Mouse (Mus musculus): Measurements from ENCODE around the gene Psmc3.

Psmc3 gene

DNA sequence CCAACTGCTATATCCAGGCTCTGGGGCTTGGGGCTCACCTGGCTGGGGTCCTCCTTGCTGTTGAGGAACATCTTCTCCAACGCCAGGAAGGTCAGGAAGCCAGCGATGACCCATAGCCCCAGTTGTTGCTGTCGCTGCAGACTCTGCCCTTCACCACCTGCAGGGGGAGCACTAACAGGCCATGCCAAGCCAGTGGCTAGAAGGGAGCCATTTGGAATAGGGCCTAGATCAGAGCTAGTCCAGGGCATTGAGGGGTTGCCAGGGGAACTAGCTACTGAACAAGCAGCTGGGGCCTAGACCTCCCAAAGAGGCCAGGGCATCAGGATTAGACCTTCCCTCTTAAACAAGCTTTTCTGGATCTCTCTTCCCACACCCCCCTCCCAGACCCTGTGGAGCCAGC, 11.7 kb downstream of the Psmc3 start:
- DNase-seq (ENCODE audit: low read depth, low spot score): peak; percentile 72
- H3K27me3 ChIP-seq (ENCODE audit: control insufficient read depth, insufficient read depth, low read length, poor library complexity, severe bottlenecking): no peaks in the 10 kb centered on the region
- peaks cover 9% of the 10 kb centered on the region for H3K36me3 ChIP-seq (ENCODE audit: control insufficient read depth, insufficient read depth, low read length, poor library complexity, severe bottlenecking)

DNA sequence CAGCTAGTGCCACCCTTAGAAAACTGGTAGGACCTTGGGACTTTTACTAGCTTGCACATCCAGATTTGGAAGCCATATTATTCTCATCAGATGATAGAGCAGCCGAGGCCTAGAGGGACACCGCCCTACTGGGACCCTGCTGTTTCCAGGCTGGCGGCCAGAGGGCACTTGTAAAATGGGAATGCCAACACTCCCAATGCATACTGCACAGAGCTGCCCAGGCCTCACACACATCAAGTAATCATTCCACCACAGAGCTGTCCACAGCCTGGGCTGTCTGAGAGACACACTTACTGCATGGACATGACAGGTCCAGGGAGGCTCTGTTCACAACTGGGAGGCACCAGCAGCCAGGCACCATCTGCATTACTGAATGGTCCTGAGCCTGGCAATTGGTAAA, 12.6 kb downstream of the Psmc3 start:
- no peaks in the 10 kb centered on the region for H3K27me3 ChIP-seq (ENCODE audit: control insufficient read depth, insufficient read depth, low read length, poor library complexity, severe bottlenecking)
- DNase-seq (ENCODE audit: low read depth, low spot score): no peak

DNA sequence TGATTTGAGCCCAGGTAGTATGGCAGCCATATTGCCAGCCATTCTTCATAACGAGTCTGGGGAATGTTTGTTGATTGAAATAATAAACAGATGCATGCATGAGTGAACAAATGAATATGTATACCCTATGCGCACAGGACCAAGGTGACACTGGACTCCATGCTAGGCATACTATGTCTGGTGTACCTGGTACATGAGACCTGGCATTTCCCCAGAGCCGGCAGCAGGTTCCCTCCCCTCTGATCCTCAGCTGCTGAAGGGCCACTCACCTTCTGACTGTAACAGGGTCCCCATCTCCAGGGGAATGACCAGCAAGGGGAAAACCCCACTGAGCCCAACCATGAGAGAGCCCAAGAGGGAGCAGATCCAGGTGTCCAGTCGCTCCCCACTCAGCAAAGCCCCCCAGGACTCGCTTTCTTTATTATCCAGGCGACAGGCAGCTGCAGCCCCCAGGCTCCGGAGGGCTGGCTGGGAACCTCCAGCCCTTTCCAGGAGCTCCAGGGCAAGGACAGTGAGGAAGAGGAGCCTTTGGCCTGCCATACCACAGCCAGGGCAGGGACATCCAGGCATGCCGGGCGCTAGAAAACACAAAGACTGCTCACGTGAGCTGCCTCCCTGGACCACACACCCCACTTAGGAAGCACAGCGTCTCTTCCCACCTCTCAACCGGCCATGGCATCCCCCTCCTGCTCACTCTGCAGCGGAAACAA, 14.5 kb downstream of the Psmc3 start:
- no peak for DNase-seq (ENCODE audit: low read depth, low spot score)
- Histone ChIP-seq H3K36me3 (ENCODE audit: control insufficient read depth, insufficient read depth, low read length, poor library complexity, severe bottlenecking) (peaks cover 3% of the 10 kb centered on the region), H3K27me3 (ENCODE audit: control insufficient read depth, insufficient read depth, low read length, poor library complexity, severe bottlenecking) (no peaks in the 10 kb centered on the region)

More for the DNA sequence above, 12.6 kb downstream of the Psmc3 start:
- H3K36me3 ChIP-seq (ENCODE audit: control insufficient read depth, insufficient read depth, low read length, poor library complexity, severe bottlenecking): peaks cover 9% of the 10 kb centered on the region

DNA sequence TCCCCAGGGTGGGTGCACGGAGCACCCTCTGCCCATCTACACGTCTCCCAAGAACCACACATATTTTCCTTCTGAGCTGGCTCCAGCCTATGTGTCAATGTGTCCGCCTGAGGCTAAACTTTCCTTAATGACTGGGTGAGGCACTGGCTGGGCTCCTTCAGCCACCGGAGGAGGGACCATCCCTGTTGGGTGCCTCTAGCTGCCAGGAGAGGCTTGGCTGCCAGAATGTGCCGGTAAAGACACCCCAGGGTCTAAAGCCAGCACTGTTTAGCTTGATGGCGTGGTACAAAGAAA, 15.0 kb downstream of the Psmc3 start:
- Histone ChIP-seq H3K27me3 (ENCODE audit: control insufficient read depth, insufficient read depth, low read length, poor library complexity, severe bottlenecking) (no peaks in the 10 kb centered on the region), H3K36me3 (ENCODE audit: control insufficient read depth, insufficient read depth, low read length, poor library complexity, severe bottlenecking) (peaks cover 2% of the 10 kb centered on the region)
- no peak for DNase-seq (ENCODE audit: low read depth, low spot score)

DNA sequence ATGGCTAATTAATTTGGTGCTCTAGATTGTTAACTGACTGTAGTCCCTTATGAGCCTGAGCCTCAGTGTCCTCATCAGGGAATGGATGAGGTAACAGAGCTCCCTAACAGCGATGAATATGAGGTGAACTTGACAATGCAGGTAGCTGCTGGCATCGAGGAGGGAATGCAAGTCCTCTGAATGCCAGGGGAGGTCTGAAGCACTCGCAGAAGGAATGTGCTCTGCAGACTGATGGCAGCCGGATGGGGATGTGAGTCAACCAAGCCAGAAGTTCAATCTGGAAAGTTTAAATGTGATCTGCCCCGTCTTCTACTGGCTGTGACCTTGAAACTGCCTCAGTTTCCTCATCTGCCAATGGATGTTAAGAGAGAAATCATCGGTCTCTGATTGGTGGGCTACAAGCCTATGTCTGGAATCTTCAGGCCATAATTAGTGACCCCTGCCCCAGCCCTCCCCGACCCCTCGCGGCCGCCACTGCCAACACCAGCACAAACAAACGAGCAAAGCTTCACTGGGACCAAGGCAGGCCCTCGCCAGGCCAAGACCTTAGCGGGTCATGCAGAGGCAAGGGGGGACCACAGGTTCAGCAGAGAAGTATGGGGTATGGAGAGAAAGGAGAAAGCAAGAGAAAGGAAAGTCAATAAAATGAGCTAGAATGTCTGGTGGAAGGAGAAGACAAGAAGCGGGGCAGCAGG, 15.6 kb downstream of the Psmc3 start:
- DNase-seq (ENCODE audit: low read depth, low spot score): no peak
- Histone ChIP-seq H3K36me3 (ENCODE audit: control insufficient read depth, insufficient read depth, low read length, poor library complexity, severe bottlenecking) (no peaks in the 10 kb centered on the region), H3K27me3 (ENCODE audit: control insufficient read depth, insufficient read depth, low read length, poor library complexity, severe bottlenecking) (no peaks in the 10 kb centered on the region)

DNA sequence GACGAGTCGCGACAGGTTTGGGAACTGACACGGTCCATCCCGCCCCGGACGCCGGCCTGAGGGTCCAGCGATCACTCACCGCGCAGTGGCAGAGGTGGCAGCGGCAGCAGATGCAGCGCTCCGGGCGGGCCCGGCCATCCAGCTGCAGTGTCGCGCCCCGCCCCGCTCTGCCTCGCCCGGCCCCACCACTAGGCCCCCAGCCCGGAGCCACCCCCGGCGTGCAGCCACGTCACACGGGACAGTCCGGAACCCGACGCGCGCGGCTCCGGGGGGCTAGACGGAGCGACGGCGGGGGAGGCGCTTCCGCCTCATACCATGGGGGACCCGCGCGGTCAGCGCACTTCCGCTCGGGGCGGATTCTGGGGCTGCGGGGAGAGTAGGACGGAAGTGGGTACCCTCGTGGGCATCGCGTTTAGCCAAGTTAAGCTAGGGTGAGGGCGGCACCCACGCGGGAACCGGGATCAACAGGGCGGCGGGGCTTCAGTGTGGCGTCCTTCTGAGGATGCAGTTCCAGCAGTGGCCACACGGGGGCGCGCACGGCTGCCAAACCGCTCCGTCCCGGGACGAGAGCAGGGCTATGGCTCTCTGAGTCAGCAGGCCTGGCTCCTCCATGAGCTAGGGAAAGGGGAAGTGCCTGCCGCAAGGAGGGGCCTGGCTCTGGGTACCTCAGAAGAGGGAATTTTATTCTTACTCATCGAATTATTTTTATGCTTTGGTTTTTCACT, 16.4 kb downstream of the Psmc3 start, which contains the start of gene Slc39a13:
Gene Slc39a13 (minus strand): TSS at position 342 of the 725 bp plus-strand sequence.
- Histone ChIP-seq H3K27me3 (ENCODE audit: control insufficient read depth, insufficient read depth, low read length, poor library complexity, severe bottlenecking) (no peaks in the 10 kb centered on the region), H3K36me3 (ENCODE audit: control insufficient read depth, insufficient read depth, low read length, poor library complexity, severe bottlenecking) (no peaks in the 10 kb centered on the region)
- DNase-seq (ENCODE audit: low read depth, low spot score): peak; percentile 96

DNA sequence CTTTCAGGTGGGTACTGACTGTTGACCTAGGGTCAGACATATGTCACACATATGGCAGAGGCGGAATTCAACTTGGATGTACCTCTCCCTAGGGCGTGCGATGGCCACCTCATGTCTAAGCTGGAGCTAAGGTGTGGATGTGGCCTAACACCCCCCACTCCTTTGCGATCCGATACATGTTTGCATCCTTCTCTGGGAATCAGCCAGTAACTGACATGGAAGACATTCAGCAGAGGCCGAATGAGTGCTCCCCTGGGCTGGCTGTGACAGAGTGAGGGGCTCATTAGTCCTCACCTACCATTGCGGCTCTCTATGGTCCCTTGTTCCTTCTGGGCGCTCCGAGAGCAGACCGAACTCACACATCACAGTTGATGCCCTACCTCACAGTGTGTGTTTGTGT, 17.2 kb downstream of the Psmc3 start:
- DNase-seq (ENCODE audit: low read depth, low spot score): no peak
- Histone ChIP-seq H3K27me3 (ENCODE audit: control insufficient read depth, insufficient read depth, low read length, poor library complexity, severe bottlenecking) (no peaks in the 10 kb centered on the region), H3K36me3 (ENCODE audit: control insufficient read depth, insufficient read depth, low read length, poor library complexity, severe bottlenecking) (no peaks in the 10 kb centered on the region)

DNA sequence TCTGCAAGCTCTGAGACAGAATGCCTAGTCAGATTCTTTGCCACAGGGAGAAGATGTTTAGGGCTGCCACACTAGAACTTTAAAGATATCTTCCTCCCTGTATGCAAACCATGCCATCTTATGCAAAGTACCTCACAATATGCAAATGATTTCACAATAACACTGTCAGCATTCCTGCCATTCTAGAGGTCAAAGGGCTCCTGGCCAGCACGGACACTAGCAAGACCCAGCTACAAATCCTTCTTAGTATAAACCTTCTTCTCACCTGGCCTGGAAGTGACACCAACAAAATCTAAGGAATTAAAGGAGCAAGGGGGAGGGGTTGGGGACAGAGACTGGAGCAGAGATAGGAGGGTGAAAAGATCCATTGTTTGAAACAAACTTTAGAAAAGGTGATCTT, 18.3 kb downstream of the Psmc3 start:
- H3K27me3 ChIP-seq (ENCODE audit: control insufficient read depth, insufficient read depth, low read length, poor library complexity, severe bottlenecking): no peaks in the 10 kb centered on the region
- no peak for DNase-seq (ENCODE audit: low read depth, low spot score)
- no peaks in the 10 kb centered on the region for H3K36me3 ChIP-seq (ENCODE audit: control insufficient read depth, insufficient read depth, low read length, poor library complexity, severe bottlenecking)

DNA sequence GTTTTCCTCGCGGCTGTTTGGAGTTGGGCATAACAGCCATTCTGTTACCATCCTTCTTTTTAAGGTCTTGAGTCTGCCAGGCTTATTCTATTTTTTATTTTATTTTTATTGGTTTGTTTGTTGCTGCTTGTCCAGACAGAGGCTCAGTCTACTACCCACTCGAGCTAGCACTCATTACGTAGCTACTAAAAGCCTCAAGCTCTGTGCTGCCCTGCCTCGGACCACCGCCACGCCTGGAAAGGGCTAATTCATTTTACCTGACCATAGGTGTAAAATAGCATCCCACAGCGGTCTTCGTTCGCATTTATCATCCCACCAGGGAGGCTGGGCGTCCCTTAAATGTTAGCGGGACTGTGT, 24.1 kb downstream of the Psmc3 start:
- no peak for DNase-seq (ENCODE audit: low read depth, low spot score)
- no peaks in the 10 kb centered on the region for H3K36me3 ChIP-seq (ENCODE audit: control insufficient read depth, insufficient read depth, low read length, poor library complexity, severe bottlenecking)
- no peaks in the 10 kb centered on the region for H3K27me3 ChIP-seq (ENCODE audit: control insufficient read depth, insufficient read depth, low read length, poor library complexity, severe bottlenecking)

DNA sequence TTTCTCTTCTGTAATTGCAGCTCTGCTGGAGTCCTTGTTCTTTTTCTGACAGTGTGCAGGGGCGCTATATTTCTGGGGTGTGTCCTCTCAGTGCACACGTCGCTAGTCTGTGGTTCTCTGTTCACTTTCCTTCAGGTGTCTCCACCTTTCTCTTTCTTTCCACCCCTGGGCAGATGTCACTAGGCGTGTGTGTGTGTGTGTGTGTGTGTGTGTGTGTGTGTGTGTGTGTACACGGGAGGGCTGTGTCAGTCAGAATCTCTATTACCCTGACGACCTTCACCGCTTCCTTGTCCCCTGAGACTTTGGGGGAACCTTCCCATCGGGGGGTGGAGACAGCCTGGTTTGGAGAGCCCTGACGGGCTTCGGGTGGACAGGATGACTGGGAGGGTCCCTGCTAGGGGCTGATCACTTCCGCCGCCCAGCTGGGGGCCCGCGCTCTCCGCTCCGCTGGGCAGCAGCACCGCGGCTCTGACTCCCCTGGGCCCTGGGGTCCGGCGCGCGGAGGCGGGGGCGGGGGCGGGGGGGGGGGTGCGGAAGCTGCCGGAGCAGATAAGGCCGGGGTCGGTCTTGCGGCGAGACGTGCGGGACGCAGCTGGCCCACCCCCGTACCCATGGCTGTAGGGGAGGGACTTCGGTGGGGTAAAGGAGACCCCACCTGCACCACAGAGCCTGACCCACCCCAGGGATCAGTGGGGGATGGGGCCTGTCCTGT, 24.7 kb downstream of the Psmc3 start:
- Histone ChIP-seq H3K36me3 (ENCODE audit: control insufficient read depth, insufficient read depth, low read length, poor library complexity, severe bottlenecking) (no peaks in the 10 kb centered on the region), H3K27me3 (ENCODE audit: control insufficient read depth, insufficient read depth, low read length, poor library complexity, severe bottlenecking) (no peaks in the 10 kb centered on the region)
- DNase-seq (ENCODE audit: low read depth, low spot score): peak; percentile 69

DNA sequence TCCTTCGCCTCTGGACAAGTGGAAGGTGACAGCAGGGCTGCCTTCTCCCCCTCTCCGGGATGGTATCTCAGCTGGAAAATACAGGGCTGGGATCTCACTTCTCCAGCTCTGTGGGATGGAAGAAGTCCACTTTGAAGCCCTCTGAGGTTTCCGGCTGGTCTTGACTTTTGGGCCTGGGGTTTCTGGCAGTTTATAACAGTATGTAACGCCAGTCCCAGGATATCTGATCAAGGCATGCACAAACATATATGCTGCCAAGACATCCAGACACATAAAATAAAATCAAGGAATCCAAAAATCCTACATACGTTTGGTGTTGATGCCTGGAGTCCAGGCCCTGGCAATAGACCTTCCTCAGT, 25.2 kb downstream of the Psmc3 start:
- no peak for DNase-seq (ENCODE audit: low read depth, low spot score)
- no peaks in the 10 kb centered on the region for H3K36me3 ChIP-seq (ENCODE audit: control insufficient read depth, insufficient read depth, low read length, poor library complexity, severe bottlenecking)
- H3K27me3 ChIP-seq (ENCODE audit: control insufficient read depth, insufficient read depth, low read length, poor library complexity, severe bottlenecking): no peaks in the 10 kb centered on the region

DNA sequence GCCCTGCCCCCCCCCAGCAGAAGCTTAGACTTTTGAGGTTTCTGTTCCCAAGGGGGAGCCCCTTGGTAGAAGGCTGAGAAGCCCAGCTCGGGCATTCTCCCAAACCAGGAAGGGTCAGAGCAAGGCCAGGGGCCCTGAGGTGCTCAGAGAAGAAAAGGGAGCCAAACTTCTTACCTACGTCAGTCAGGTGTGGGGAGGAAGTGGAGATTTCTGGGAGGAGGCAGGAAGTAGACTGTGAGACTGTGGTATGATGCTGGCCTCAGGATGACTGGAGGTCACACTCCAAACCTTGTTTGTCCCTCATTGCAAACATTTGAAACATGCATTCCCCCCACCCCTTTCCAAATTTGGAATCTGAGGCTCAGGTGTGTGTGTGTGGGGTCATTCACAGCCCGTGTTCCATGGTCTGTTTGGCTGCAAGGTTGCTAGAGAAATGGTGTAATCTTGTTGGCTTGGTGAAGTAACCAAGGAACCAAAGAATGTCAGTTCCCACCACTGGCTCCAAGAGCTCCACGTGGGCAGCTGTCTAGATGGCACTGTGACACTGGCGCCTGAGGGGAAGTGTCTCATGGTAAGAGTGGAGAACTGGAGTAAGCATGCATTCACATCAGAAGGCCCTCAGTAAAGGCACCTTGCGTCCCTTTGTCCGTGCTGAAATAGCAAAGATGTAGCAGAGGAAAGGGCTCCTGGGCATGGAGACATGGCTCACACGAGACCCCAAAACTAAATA, 27.1 kb downstream of the Psmc3 start:
- Histone ChIP-seq H3K27me3 (ENCODE audit: control insufficient read depth, insufficient read depth, low read length, poor library complexity, severe bottlenecking) (no peaks in the 10 kb centered on the region), H3K36me3 (ENCODE audit: control insufficient read depth, insufficient read depth, low read length, poor library complexity, severe bottlenecking) (no peaks in the 10 kb centered on the region)
- DNase-seq (ENCODE audit: low read depth, low spot score): peak; percentile 29

DNA sequence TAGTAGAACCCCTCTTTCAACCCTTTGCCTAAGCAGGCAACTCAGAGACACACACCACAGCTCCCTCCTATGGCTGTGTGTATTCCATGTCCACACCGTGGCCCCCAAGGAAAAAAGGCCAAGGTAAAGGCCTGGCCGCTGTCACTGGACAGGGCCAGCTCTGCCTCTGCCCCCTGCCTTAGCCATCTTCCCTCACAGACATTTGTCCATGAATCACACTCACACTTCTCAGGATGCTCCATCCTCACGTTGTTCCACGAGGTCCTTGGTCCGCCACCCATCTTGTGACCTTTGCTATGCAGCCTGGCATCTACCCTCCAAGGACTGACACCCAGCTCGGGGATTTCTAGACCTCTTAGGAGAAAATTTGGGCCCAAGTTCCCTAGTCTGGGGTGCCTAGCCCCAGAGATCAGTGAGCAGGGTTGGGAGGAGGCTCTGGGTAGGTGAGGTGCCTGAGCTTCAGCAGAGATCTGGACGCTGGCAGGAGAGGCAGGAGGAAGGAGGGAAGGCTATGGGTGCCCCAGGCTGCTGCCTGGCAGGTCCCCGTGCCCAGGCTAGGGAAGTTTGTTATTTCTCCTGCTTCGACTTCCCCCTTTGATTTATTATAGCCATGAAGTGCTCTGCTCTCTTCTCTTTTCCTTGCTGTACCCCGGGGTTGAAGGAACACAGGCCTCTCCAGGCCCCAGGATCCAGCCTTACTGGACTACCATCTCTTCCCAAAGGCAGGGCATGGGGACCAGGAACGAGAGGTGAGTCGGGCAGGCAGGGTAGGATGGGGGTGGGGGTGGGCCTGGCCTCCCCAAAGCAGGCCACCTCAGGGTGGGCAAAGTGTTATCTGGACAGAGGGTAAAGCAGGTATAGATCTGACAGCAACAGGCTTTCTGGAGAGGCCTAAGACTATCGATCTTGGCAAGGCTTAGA, 28.2 kb downstream of the Psmc3 start, which contains the start of gene Spi1:
Gene Spi1 (plus strand): TSS at position 616 of the 921 bp plus-strand sequence.
- no peaks in the 10 kb centered on the region for H3K27me3 ChIP-seq (ENCODE audit: control insufficient read depth, insufficient read depth, low read length, poor library complexity, severe bottlenecking)
- no peaks in the 10 kb centered on the region for H3K36me3 ChIP-seq (ENCODE audit: control insufficient read depth, insufficient read depth, low read length, poor library complexity, severe bottlenecking)
- DNase-seq (ENCODE audit: low read depth, low spot score): no peak

Data from splenic B cell, adult 2 months (primary cell).